Mouse (Mus musculus): ENCODE results near the gene Axdnd1. TPM values are rescaled to one million over a fixed set of nuclear protein-coding genes. Genes with fewer than 3 reads are reported as not detected.

Axdnd1 gene
- polyA plus RNA-seq, 1 experiment from 2014 or later: 0.13 TPM

GRCm38 (mm10) chr1:156458391-156459060 lies 37.6 kb upstream of the Axdnd1 start:
- no peak overlapping the region for H3K4me3 ChIP-seq
- H3K36me3 ChIP-seq: peaks cover 28% of the 10 kb centered on the region
- no peaks in the 10 kb centered on the region for H3K27me3 ChIP-seq (replicated peaks)
- 57% methylated on average over 8 of the region's 8 CpGs for WGBS
- peaks cover 45% of the 10 kb centered on the region for H3K4me1 ChIP-seq (replicated peaks)
- no peaks in the 10 kb centered on the region for H3K9me3 ChIP-seq (replicated peaks)
- no peak overlapping the region for H3K27ac ChIP-seq (ENCODE audit: poor library complexity, severe bottlenecking)
- no peak overlapping the region for H3K4me2 ChIP-seq
- H3K9ac ChIP-seq: no peak overlapping the region
- no peak for ATAC-seq (ENCODE audit: insufficient number of reproducible peaks, low FRiP score)

- WGBS: 83% methylated on average over 2 of the region's 2 CpGs
These were observed 34.2 kb upstream of the Axdnd1 start for GRCm38 (mm10) chr1:156455005-156455758.

GRCm38 (mm10) chr1:156454384-156454783 lies 33.4 kb upstream of the Axdnd1 start:
- 44% methylated on average over 7 of the region's 7 CpGs for WGBS
- H3K27ac ChIP-seq (ENCODE audit: poor library complexity, severe bottlenecking): peak overlapping the region; percentile 52; the same call in 1 of the 2 replicates

More at GRCm38 (mm10) chr1:156455005-156455758, 34.2 kb upstream of the Axdnd1 start:
- Histone ChIP-seq H3K4me3 (no peak overlapping the region), H3K27me3 (replicated peaks) (no peaks in the 10 kb centered on the region), H3K9ac (no peak overlapping the region), H3K27ac (ENCODE audit: poor library complexity, severe bottlenecking) (peak overlapping the region; percentile 52; the same call in 1 of the 2 replicates), H3K4me1 (replicated peaks) (peaks cover 33% of the 10 kb centered on the region), H3K36me3 (peaks cover 26% of the 10 kb centered on the region), H3K9me3 (replicated peaks) (no peaks in the 10 kb centered on the region), H3K4me2 (no peak overlapping the region)
- no peak for ATAC-seq (ENCODE audit: insufficient number of reproducible peaks, low FRiP score)

GRCm38 (mm10) chr1:156453876-156454275 lies 32.9 kb upstream of the Axdnd1 start:
- no peaks in the 10 kb centered on the region for H3K9me3 ChIP-seq (replicated peaks)
- no peak overlapping the region for H3K4me3 ChIP-seq
- no peak overlapping the region for H3K4me2 ChIP-seq
- H3K9ac ChIP-seq: no peak overlapping the region
- ATAC-seq (ENCODE audit: insufficient number of reproducible peaks, low FRiP score): no peak
- H3K36me3 ChIP-seq: peaks cover 30% of the 10 kb centered on the region
- peak overlapping the region; percentile 10; the same call in 1 of the 2 replicates for H3K27ac ChIP-seq (ENCODE audit: poor library complexity, severe bottlenecking)
- WGBS: 74% methylated on average over 10 of the region's 10 CpGs
- no peaks in the 10 kb centered on the region for H3K27me3 ChIP-seq (replicated peaks)
- H3K4me1 ChIP-seq (replicated peaks): peaks cover 24% of the 10 kb centered on the region; the same call in 1 of the 2 replicates

More at GRCm38 (mm10) chr1:156454384-156454783, 33.4 kb upstream of the Axdnd1 start:
- no peak for ATAC-seq (ENCODE audit: insufficient number of reproducible peaks, low FRiP score)
- Histone ChIP-seq H3K9ac (no peak overlapping the region), H3K4me2 (no peak overlapping the region), H3K27me3 (replicated peaks) (no peaks in the 10 kb centered on the region), H3K4me1 (replicated peaks) (peaks cover 26% of the 10 kb centered on the region), H3K4me3 (no peak overlapping the region), H3K36me3 (peaks cover 30% of the 10 kb centered on the region), H3K9me3 (replicated peaks) (no peaks in the 10 kb centered on the region)

- Histone ChIP-seq H3K9ac (no peak overlapping the region), H3K4me3 (no peak overlapping the region), H3K9me3 (replicated peaks) (no peaks in the 10 kb centered on the region), H3K4me1 (replicated peaks) (peaks cover 16% of the 10 kb centered on the region; the same call in 1 of the 2 replicates), H3K27ac (ENCODE audit: poor library complexity, severe bottlenecking) (no peak overlapping the region), H3K36me3 (peaks cover 21% of the 10 kb centered on the region), H3K27me3 (replicated peaks) (no peaks in the 10 kb centered on the region), H3K4me2 (no peak overlapping the region)
- 42% methylated on average over 4 of the region's 4 CpGs for WGBS
- no peak for ATAC-seq (ENCODE audit: insufficient number of reproducible peaks, low FRiP score)
These were observed 29.5 kb upstream of the Axdnd1 start for GRCm38 (mm10) chr1:156450478-156450877.

- no peak overlapping the region for H3K4me2 ChIP-seq
- H3K4me3 ChIP-seq: no peak overlapping the region
- peaks cover 21% of the 10 kb centered on the region for H3K36me3 ChIP-seq
- peaks cover 10% of the 10 kb centered on the region; the same call in 1 of the 2 replicates for H3K4me1 ChIP-seq (replicated peaks)
- H3K9me3 ChIP-seq (replicated peaks): no peaks in the 10 kb centered on the region
- 66% methylated on average over 17 of the region's 17 CpGs for WGBS
- no peaks in the 10 kb centered on the region for H3K27me3 ChIP-seq (replicated peaks)
- H3K27ac ChIP-seq (ENCODE audit: poor library complexity, severe bottlenecking): no peak overlapping the region
- ATAC-seq (ENCODE audit: insufficient number of reproducible peaks, low FRiP score): no peak
- no peak overlapping the region for H3K9ac ChIP-seq
These were observed 28.7 kb upstream of the Axdnd1 start for GRCm38 (mm10) chr1:156449691-156450090.

- Histone ChIP-seq H3K27ac (ENCODE audit: poor library complexity, severe bottlenecking) (no peak overlapping the region), H3K4me2 (no peak overlapping the region), H3K4me1 (replicated peaks) (peaks cover 4% of the 10 kb centered on the region; the same call in 1 of the 2 replicates), H3K36me3 (peaks cover 23% of the 10 kb centered on the region), H3K4me3 (no peak overlapping the region), H3K9me3 (replicated peaks) (no peaks in the 10 kb centered on the region), H3K9ac (no peak overlapping the region), H3K27me3 (replicated peaks) (no peaks in the 10 kb centered on the region)
- ATAC-seq (ENCODE audit: insufficient number of reproducible peaks, low FRiP score): no peak
- WGBS: 80% methylated on average over 7 of the region's 7 CpGs
These were observed 28.1 kb upstream of the Axdnd1 start for GRCm38 (mm10) chr1:156449089-156449488.

GRCm38 (mm10) chr1:156445049-156445448 lies 24.1 kb upstream of the Axdnd1 start:
- H3K36me3 ChIP-seq: peaks cover 41% of the 10 kb centered on the region
- H3K27me3 ChIP-seq (replicated peaks): no peaks in the 10 kb centered on the region
- ATAC-seq (ENCODE audit: insufficient number of reproducible peaks, low FRiP score): no peak
- H3K27ac ChIP-seq (ENCODE audit: poor library complexity, severe bottlenecking): no peak overlapping the region
- no peaks in the 10 kb centered on the region for H3K4me1 ChIP-seq (replicated peaks)
- no peak overlapping the region for H3K4me2 ChIP-seq
- H3K9ac ChIP-seq: no peak overlapping the region
- 81% methylated on average over 1 of the region's 1 CpGs for WGBS
- no peak overlapping the region for H3K4me3 ChIP-seq
- H3K9me3 ChIP-seq (replicated peaks): no peaks in the 10 kb centered on the region

- no peak overlapping the region for H3K4me3 ChIP-seq
- no peak overlapping the region for H3K27ac ChIP-seq (ENCODE audit: poor library complexity, severe bottlenecking)
- no peak overlapping the region for H3K9ac ChIP-seq
- 71% methylated on average over 6 of the region's 6 CpGs for WGBS
- no peaks in the 10 kb centered on the region for H3K4me1 ChIP-seq (replicated peaks)
- no peak for ATAC-seq (ENCODE audit: insufficient number of reproducible peaks, low FRiP score)
- no peak overlapping the region for H3K4me2 ChIP-seq
- no peaks in the 10 kb centered on the region for H3K27me3 ChIP-seq (replicated peaks)
- peaks cover 53% of the 10 kb centered on the region for H3K36me3 ChIP-seq
- no peaks in the 10 kb centered on the region for H3K9me3 ChIP-seq (replicated peaks)
These were observed 21.8 kb upstream of the Axdnd1 start for GRCm38 (mm10) chr1:156442776-156443175.

- no peak overlapping the region for H3K4me2 ChIP-seq
- no peaks in the 10 kb centered on the region for H3K9me3 ChIP-seq (replicated peaks)
- ATAC-seq (ENCODE audit: insufficient number of reproducible peaks, low FRiP score): no peak
- H3K4me3 ChIP-seq: no peak overlapping the region
- no peaks in the 10 kb centered on the region for H3K27me3 ChIP-seq (replicated peaks)
- H3K36me3 ChIP-seq: peaks cover 58% of the 10 kb centered on the region
- H3K27ac ChIP-seq (ENCODE audit: poor library complexity, severe bottlenecking): no peak overlapping the region
- WGBS: 88% methylated on average over 12 of the region's 12 CpGs
- no peaks in the 10 kb centered on the region for H3K4me1 ChIP-seq (replicated peaks)
- H3K9ac ChIP-seq: no peak overlapping the region
These were observed 21.3 kb upstream of the Axdnd1 start for GRCm38 (mm10) chr1:156442266-156442665.

GRCm38 (mm10) chr1:156437726-156438125 lies 16.8 kb upstream of the Axdnd1 start:
- H3K4me2 ChIP-seq: no peak overlapping the region
- no peak for ATAC-seq (ENCODE audit: insufficient number of reproducible peaks, low FRiP score)
- WGBS: 82% methylated on average over 5 of the region's 5 CpGs
- no peak overlapping the region for H3K9ac ChIP-seq
- H3K4me3 ChIP-seq: no peak overlapping the region
- no peaks in the 10 kb centered on the region for H3K27me3 ChIP-seq (replicated peaks)
- no peak overlapping the region for H3K27ac ChIP-seq (ENCODE audit: poor library complexity, severe bottlenecking)
- no peaks in the 10 kb centered on the region for H3K9me3 ChIP-seq (replicated peaks)
- H3K36me3 ChIP-seq: peaks cover 84% of the 10 kb centered on the region
- H3K4me1 ChIP-seq (replicated peaks): no peaks in the 10 kb centered on the region
